Mouse (Mus musculus) olfactory bulb, adult 2 months (tissue): Measurements from ENCODE around the gene Rcc1.

Source experiments
- CTCF ChIP-seq: fragments of 200-500 bp; IDR thresholded peaks from 2 replicates; pipeline ENCODE4 v1.5.1; 2012; ENCODE audit warnings: low read depth, mild to moderate bottlenecking, low read length, moderate library complexity; ENCODE audit not compliant: insufficient read depth
- POLR2A ChIP-seq: fragments of 200-500 bp; IDR thresholded peaks from 2 replicates; pipeline ENCODE4 v1.6.1; 2012; ENCODE audit warnings: mild to moderate bottlenecking, low read depth, low read length, moderate library complexity; ENCODE audit not compliant: insufficient read depth

DNA sequence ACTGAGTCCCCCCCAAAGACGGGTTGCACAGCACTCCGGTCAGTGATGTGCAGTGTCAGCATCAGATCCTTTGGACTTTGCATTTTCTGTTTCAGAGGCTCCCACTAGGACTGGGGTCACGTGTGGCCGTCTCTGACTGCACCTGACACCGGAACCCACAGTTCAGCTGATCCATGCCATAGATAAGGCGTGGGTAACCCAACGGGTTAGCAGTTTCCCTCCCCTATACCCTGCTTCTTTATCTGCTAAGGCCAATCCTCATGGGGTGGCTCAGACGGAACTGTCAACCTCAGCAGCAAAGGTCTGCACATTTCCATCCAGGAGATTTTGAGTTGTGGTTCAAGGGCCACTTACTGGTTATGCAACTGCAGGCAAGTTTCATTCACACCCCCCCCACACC, 48.1 kb downstream of the Rcc1 start:
- TF ChIP-seq CTCF (no peak), POLR2A (no peak)
